Mouse (Mus musculus) kidney, adult 2 months (tissue): ENCODE measurements around the gene Tpcn1. TPM values are rescaled to one million over a fixed set of nuclear protein-coding genes. Genes with fewer than 3 reads are reported as not detected.

Experiments
- DNase-seq: peaks from one replicate; pipeline ENCODE4 v3.0.0; 2021
- H3K27ac ChIP-seq: fragments of 200-500 bp; 2 replicates; pipeline ENCODE4 v1.5.1; 2012; ENCODE audit warnings: low read depth, low read length, control low read depth, inconsistent platforms; ENCODE audit not compliant: insufficient read depth
- H3K27me3 ChIP-seq: fragments of 200-500 bp; replicated peaks from 2 replicates; pipeline ENCODE4 v1.6.1; 2012; ENCODE audit warnings: mild to moderate bottlenecking, moderate library complexity, low read length, inconsistent platforms; ENCODE audit not compliant: control insufficient read depth, insufficient read depth
- H3K36me3 ChIP-seq: fragments of 200-500 bp; 2 replicates; pipeline ENCODE4 v1.6.1; 2012; ENCODE audit warnings: mild to moderate bottlenecking, moderate library complexity, low read length, inconsistent platforms; ENCODE audit not compliant: control insufficient read depth, insufficient read depth
- H3K4me1 ChIP-seq: fragments of 200-500 bp; 2 replicates; pipeline ENCODE4 v1.6.1; 2011; ENCODE audit warnings: low read length; ENCODE audit not compliant: control insufficient read depth, insufficient read depth
- H3K4me3 ChIP-seq: fragments of 200-500 bp; 2 replicates; pipeline ENCODE4 v1.5.1; 2011; ENCODE audit warnings: mild to moderate bottlenecking, low read depth, low read length, control low read depth; ENCODE audit not compliant: insufficient read depth
- CTCF ChIP-seq: fragments of 200-500 bp; conservative IDR thresholded peaks from 2 replicates; pipeline ENCODE4 v1.5.1; 2011; ENCODE audit warnings: low read depth, mild to moderate bottlenecking, control low read depth, low read length, moderate library complexity, mixed read lengths; ENCODE audit not compliant: insufficient read depth, insufficient read length
- POLR2A ChIP-seq: fragments of 200-500 bp; IDR thresholded peaks from one replicate; pipeline ENCODE4 v1.6.1; 2011; ENCODE audit warnings: low read depth, low read length, control low read depth
- WGBS: fragments of 180-500 bp; shearing (Covaris S2); methylation state at CpG from one replicate; pipeline ENCODE4 v1.1.7; 2018; 5-methylcytosine and 5-hydroxymethylcytosine counted together
- polyA plus RNA-seq: library from polyadenylated mRNA; depleted of rRNA; stranded (reverse); fragments of >200 nt; gene quantifications from 2 replicates; pipeline ENCODE4 v1.2.3, GENCODE M21; 2012

Tpcn1 gene
- polyA plus RNA-seq, 1 experiment, result 216 TPM

- no peak for DNase-seq
- no peak for TF ChIP-seq POLR2A
- TF ChIP-seq CTCF, result no peak
- Histone ChIP-seq H3K27me3 (no peaks in the 10 kb centered on the region), H3K27ac (no peak overlapping the region), H3K4me1 (no peaks in the 10 kb centered on the region; the same call in 1 of the 2 replicates), H3K36me3 (peaks cover 2% of the 10 kb centered on the region), H3K4me3 (no peak overlapping the region)
- 98% methylated on average over 5 of the region's 5 CpGs for WGBS
These were observed 37.8 kb downstream of the Tpcn1 start for GRCm38 (mm10) chr5:120550673-120551072.

- Histone ChIP-seq H3K36me3 (peaks cover 2% of the 10 kb centered on the region), H3K4me1 (no peaks in the 10 kb centered on the region; the same call in 1 of the 2 replicates), H3K27me3 (no peaks in the 10 kb centered on the region), H3K4me3 (no peak overlapping the region), H3K27ac (no peak overlapping the region)
- 48% methylated on average over 5 of the region's 5 CpGs for WGBS
- TF ChIP-seq POLR2A (no peak), CTCF (no peak)
- DNase-seq, result peak; percentile 79
These were observed 38.3 kb downstream of the Tpcn1 start for GRCm38 (mm10) chr5:120550137-120550536.

GRCm38 (mm10) chr5:120548236-120548850 lies 40.1 kb downstream of the Tpcn1 start:
- H3K36me3 ChIP-seq, result peaks cover 2% of the 10 kb centered on the region
- no peak overlapping the region for H3K27ac ChIP-seq
- H3K4me1 ChIP-seq, result no peaks in the 10 kb centered on the region; the same call in 1 of the 2 replicates
- no peak for DNase-seq
- TF ChIP-seq CTCF (no peak), POLR2A (no peak)
- H3K4me3 ChIP-seq, result no peak overlapping the region
- H3K27me3 ChIP-seq, result no peaks in the 10 kb centered on the region
- 62% methylated on average over 11 of the region's 11 CpGs for WGBS

GRCm38 (mm10) chr5:120536632-120537031 lies 51.8 kb downstream of the Tpcn1 start:
- H3K27me3 ChIP-seq, result no peaks in the 10 kb centered on the region
- TF ChIP-seq CTCF (no peak), POLR2A (no peak)
- no peak overlapping the region for H3K4me3 ChIP-seq
- WGBS, result 70% methylated on average over 5 of the region's 5 CpGs
- no peak for DNase-seq
- H3K27ac ChIP-seq, result no peak overlapping the region
- H3K36me3 ChIP-seq, result peaks cover 5% of the 10 kb centered on the region
- H3K4me1 ChIP-seq, result no peaks in the 10 kb centered on the region

- Histone ChIP-seq H3K36me3 (peaks cover 4% of the 10 kb centered on the region), H3K4me3 (no peak overlapping the region), H3K27me3 (no peaks in the 10 kb centered on the region), H3K4me1 (no peaks in the 10 kb centered on the region), H3K27ac (no peak overlapping the region)
- TF ChIP-seq POLR2A (no peak), CTCF (no peak)
- WGBS, result 69% methylated on average over 13 of the region's 13 CpGs
- peak; percentile 43 for DNase-seq
These were observed 52.4 kb downstream of the Tpcn1 start for GRCm38 (mm10) chr5:120536046-120536445.

- no peak for DNase-seq
- WGBS, result 58% methylated on average over 2 of the region's 2 CpGs
- no peaks in the 10 kb centered on the region for H3K27me3 ChIP-seq
- no peaks in the 10 kb centered on the region for H3K4me1 ChIP-seq
- H3K4me3 ChIP-seq, result no peak overlapping the region
- no peak for TF ChIP-seq POLR2A
- TF ChIP-seq CTCF, result no peak
- peaks cover 3% of the 10 kb centered on the region for H3K36me3 ChIP-seq
- H3K27ac ChIP-seq, result no peak overlapping the region
These were observed 53.8 kb downstream of the Tpcn1 start for GRCm38 (mm10) chr5:120534686-120535075.

GRCm38 (mm10) chr5:120534071-120534685 lies 54.3 kb downstream of the Tpcn1 start:
- TF ChIP-seq POLR2A (no peak), CTCF (no peak)
- H3K27ac ChIP-seq, result no peak overlapping the region
- 64% methylated on average over 15 of the region's 15 CpGs for WGBS

More at GRCm38 (mm10) chr5:120534071-120534685, 54.3 kb downstream of the Tpcn1 start:
- H3K4me3 ChIP-seq, result no peak overlapping the region
- H3K4me1 ChIP-seq, result no peaks in the 10 kb centered on the region
- DNase-seq, result no peak
- no peaks in the 10 kb centered on the region for H3K27me3 ChIP-seq
- peaks cover 2% of the 10 kb centered on the region for H3K36me3 ChIP-seq
